Mouse (Mus musculus): ENCODE results near the gene Spint2. TPM values are rescaled to one million over a fixed set of nuclear protein-coding genes. Genes with fewer than 3 reads are reported as not detected.
A peak's percentile ranks its signal among the peaks of the same experiment; 100 is the strongest.

The Spint2 gene
- total RNA-seq, 1 experiment = 202 TPM

- peaks cover 3% of the 10 kb centered on the region; the same call in 1 of the 2 replicates for H3K36me3 ChIP-seq (ENCODE audit: control insufficient read depth, insufficient read depth, low read length, poor library complexity, severe bottlenecking)
- H3K27ac ChIP-seq (ENCODE audit: insufficient read depth, low read depth, low read length, poor library complexity, severe bottlenecking) = no peak overlapping the region
- H3K9me3 ChIP-seq (ENCODE audit: control insufficient read depth, insufficient read depth, low read depth, low read length) = no peaks in the 10 kb centered on the region
- peak overlapping the region; percentile 22 for H3K9ac ChIP-seq (ENCODE audit: insufficient read depth, low read depth, low read length, poor library complexity, severe bottlenecking)
- in situ Hi-C loops (cut with MboI; ENCODE audit: low sequenced_read_pairs in 2 of 2, unreplicated experiment in 2 of 2) = no loop called here
- H3K4me1 ChIP-seq (ENCODE audit: control insufficient read depth in 2 of 2, insufficient read depth in 2 of 2, low read length in 2 of 2, poor library complexity in 1 of 2) = peaks cover 8 to 39% of the 10 kb centered on the region in 2 experiments
- TF ChIP-seq CHD2 (IDR thresholded peaks at IDR 0.05; ENCODE audit: low read depth, low read length) = no peak
- no peak for TF ChIP-seq MAFK (IDR thresholded peaks at IDR 0.05; ENCODE audit: insufficient read depth, low read depth, low read length)
- TF ChIP-seq ZNF384 (IDR thresholded peaks at IDR 0.05; ENCODE audit: low read depth, low read length) = no peak
- no peak for TF ChIP-seq HCFC1 (IDR thresholded peaks at IDR 0.05; ENCODE audit: borderline replicate concordance, insufficient read depth, low read length)
- TF ChIP-seq ZC3H11A (IDR thresholded peaks at IDR 0.05; ENCODE audit: borderline replicate concordance, low read depth, low read length) = no peak
- H3K4me3 ChIP-seq (ENCODE audit: insufficient read depth in 1 of 2, low read depth in 1 of 2, low read length in 2 of 2, poor library complexity in 1 of 2, severe bottlenecking in 1 of 2) = peak overlapping the region; percentile 44 to 58
- DNase-seq (ENCODE audit: low read depth, low spot score) = no peak
Observed at GRCm38 (mm10) chr7:29309221-29309721, 27.6 kb upstream of the Spint2 start.

- TF ChIP-seq CHD2 (IDR thresholded peaks at IDR 0.05; ENCODE audit: low read depth, low read length) = no peak
- peak; percentile 73; the same call in 1 of the 2 replicates for TF ChIP-seq HCFC1 (IDR thresholded peaks at IDR 0.05; ENCODE audit: borderline replicate concordance, insufficient read depth, low read length)
- Histone ChIP-seq H3K27ac (ENCODE audit: insufficient read depth, low read depth, low read length, poor library complexity, severe bottlenecking) (no peak overlapping the region), H3K36me3 (ENCODE audit: control insufficient read depth, insufficient read depth, low read length, poor library complexity, severe bottlenecking) (peaks cover 3% of the 10 kb centered on the region; the same call in 1 of the 2 replicates), H3K9ac (ENCODE audit: insufficient read depth, low read depth, low read length, poor library complexity, severe bottlenecking) (peak overlapping the region; percentile 16; the same call in 1 of the 2 replicates), H3K4me1 (ENCODE audit: control insufficient read depth in 2 of 2, insufficient read depth in 2 of 2, low read length in 2 of 2, poor library complexity in 1 of 2) (peaks cover 8 to 26% of the 10 kb centered on the region in 2 experiments), H3K4me3 (ENCODE audit: insufficient read depth in 1 of 2, low read depth in 1 of 2, low read length in 2 of 2, poor library complexity in 1 of 2, severe bottlenecking in 1 of 2) (peak overlapping the region; percentile 75 to 76), H3K9me3 (ENCODE audit: control insufficient read depth, insufficient read depth, low read depth, low read length) (no peaks in the 10 kb centered on the region)
- in situ Hi-C loops (cut with MboI; ENCODE audit: low sequenced_read_pairs in 2 of 2, unreplicated experiment in 2 of 2) = no loop called here
- DNase-seq (ENCODE audit: low read depth, low spot score) = no peak
Observed at GRCm38 (mm10) chr7:29307350-29308104, 25.8 kb upstream of the Spint2 start.

DNA sequence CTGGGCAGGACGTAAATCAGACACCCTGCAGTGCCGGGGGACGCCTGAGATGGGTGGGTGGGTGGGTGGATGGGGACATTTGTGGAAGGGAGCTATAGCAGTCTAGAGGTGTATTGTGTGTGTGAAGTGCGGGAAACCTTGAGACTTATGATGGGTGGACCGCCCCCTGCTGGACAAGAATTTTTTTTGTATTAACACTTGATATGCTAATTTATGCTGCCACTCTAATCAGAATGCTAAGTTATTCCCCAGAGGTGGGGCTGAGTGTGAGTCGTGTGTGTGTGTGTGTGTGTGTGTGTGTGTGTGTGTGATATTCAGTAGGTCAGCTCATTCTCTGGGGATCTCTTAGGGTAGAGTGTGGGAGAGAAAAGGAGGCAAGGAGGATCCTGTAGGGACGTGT lies 24.9 kb upstream of the Spint2 start:
- Histone ChIP-seq H3K9ac (ENCODE audit: insufficient read depth, low read depth, low read length, poor library complexity, severe bottlenecking) (no peak overlapping the region), H3K36me3 (ENCODE audit: control insufficient read depth, insufficient read depth, low read length, poor library complexity, severe bottlenecking) (peaks cover 3% of the 10 kb centered on the region; the same call in 1 of the 2 replicates), H3K4me3 (ENCODE audit: insufficient read depth in 1 of 2, low read depth in 1 of 2, low read length in 2 of 2, poor library complexity in 1 of 2, severe bottlenecking in 1 of 2) (no peak overlapping the region), H3K9me3 (ENCODE audit: control insufficient read depth, insufficient read depth, low read depth, low read length) (no peaks in the 10 kb centered on the region), H3K4me1 (ENCODE audit: control insufficient read depth in 2 of 2, insufficient read depth in 2 of 2, low read length in 2 of 2, poor library complexity in 1 of 2) (peaks cover 8 to 25% of the 10 kb centered on the region in 2 experiments), H3K27ac (ENCODE audit: insufficient read depth, low read depth, low read length, poor library complexity, severe bottlenecking) (no peak overlapping the region)
- DNase-seq (ENCODE audit: low read depth, low spot score) = no peak
- in situ Hi-C loops (cut with MboI; ENCODE audit: low sequenced_read_pairs in 2 of 2, unreplicated experiment in 2 of 2) = no loop called here
- TF ChIP-seq CHD2 (IDR thresholded peaks at IDR 0.05; ENCODE audit: low read depth, low read length) (no peak), ZNF384 (IDR thresholded peaks at IDR 0.05; ENCODE audit: low read depth, low read length) (no peak), ZC3H11A (IDR thresholded peaks at IDR 0.05; ENCODE audit: borderline replicate concordance, low read depth, low read length) (no peak), HCFC1 (IDR thresholded peaks at IDR 0.05; ENCODE audit: borderline replicate concordance, insufficient read depth, low read length) (no peak), MAFK (IDR thresholded peaks at IDR 0.05; ENCODE audit: insufficient read depth, low read depth, low read length) (no peak)

DNA sequence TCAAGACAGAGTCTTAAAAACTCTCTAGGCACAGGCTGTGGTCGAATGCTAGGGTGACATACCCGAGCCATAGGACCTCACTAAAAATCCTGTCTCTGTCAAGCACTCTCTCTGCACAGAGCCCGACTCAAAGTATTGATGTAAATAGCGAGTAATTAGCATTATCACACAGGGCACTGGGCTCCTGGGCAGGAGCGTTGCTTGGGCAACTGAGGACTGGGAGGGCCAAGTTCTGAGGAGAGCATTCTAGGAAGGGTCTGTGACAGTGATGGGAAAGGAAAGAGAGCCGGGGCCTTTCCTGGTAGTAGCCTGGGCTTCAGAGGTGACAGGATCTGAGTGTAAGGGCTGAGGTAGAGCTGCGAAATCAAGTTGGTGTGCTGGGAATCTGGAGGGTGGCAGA lies 24.4 kb upstream of the Spint2 start:
- in situ Hi-C loops (cut with MboI; ENCODE audit: low sequenced_read_pairs in 2 of 2, unreplicated experiment in 2 of 2) = no loop called here
- TF ChIP-seq MAFK (IDR thresholded peaks at IDR 0.05; ENCODE audit: insufficient read depth, low read depth, low read length) (no peak), HCFC1 (IDR thresholded peaks at IDR 0.05; ENCODE audit: borderline replicate concordance, insufficient read depth, low read length) (no peak), CHD2 (IDR thresholded peaks at IDR 0.05; ENCODE audit: low read depth, low read length) (no peak)
- H3K4me3 ChIP-seq (ENCODE audit: insufficient read depth in 1 of 2, low read depth in 1 of 2, low read length in 2 of 2, poor library complexity in 1 of 2, severe bottlenecking in 1 of 2) = no peak overlapping the region
- no peak overlapping the region; the same call in 1 of the 2 replicates for H3K27ac ChIP-seq (ENCODE audit: insufficient read depth, low read depth, low read length, poor library complexity, severe bottlenecking)
- no peaks in the 10 kb centered on the region for H3K9me3 ChIP-seq (ENCODE audit: control insufficient read depth, insufficient read depth, low read depth, low read length)
- H3K36me3 ChIP-seq (ENCODE audit: control insufficient read depth, insufficient read depth, low read length, poor library complexity, severe bottlenecking) = peaks cover 2% of the 10 kb centered on the region; the same call in 1 of the 2 replicates
- DNase-seq (ENCODE audit: low read depth, low spot score) = no peak
- H3K9ac ChIP-seq (ENCODE audit: insufficient read depth, low read depth, low read length, poor library complexity, severe bottlenecking) = no peak overlapping the region
- H3K4me1 ChIP-seq (ENCODE audit: control insufficient read depth in 2 of 2, insufficient read depth in 2 of 2, low read length in 2 of 2, poor library complexity in 1 of 2) = peaks cover 8 to 25% of the 10 kb centered on the region in 2 experiments

Measured in ES-E14 (cell line).